Mouse (Mus musculus) gastrocnemius, adult 8-10 months (tissue): ENCODE results near the gene Tapbp. TPM values are rescaled to one million over a fixed set of nuclear protein-coding genes. Genes with fewer than 3 reads are reported as not detected.
A peak's percentile ranks its signal among the peaks of the same experiment; 100 is the strongest.
"Not testable (repeated sequence)": the region's sequence is repeated elsewhere in the genome, so short reads cannot be mapped to it uniquely, and the experiment has no call there.

Source experiments
- DNase-seq, 2 experiments: peaks; one replicate each; pipeline ENCODE4 v3.0.0; 2022; ENCODE audit warnings: low spot score in 2 of 2
- total RNA-seq, 4 experiments: library from RNA; stranded (reverse); gene quantifications; 2 replicates each; pipeline ENCODE4 v1.2.4; 2022

Gene Tapbp
- total RNA-seq, 4 experiments from 2014 or later: 35.3 to 41.1 (median 38.3) TPM

DNA sequence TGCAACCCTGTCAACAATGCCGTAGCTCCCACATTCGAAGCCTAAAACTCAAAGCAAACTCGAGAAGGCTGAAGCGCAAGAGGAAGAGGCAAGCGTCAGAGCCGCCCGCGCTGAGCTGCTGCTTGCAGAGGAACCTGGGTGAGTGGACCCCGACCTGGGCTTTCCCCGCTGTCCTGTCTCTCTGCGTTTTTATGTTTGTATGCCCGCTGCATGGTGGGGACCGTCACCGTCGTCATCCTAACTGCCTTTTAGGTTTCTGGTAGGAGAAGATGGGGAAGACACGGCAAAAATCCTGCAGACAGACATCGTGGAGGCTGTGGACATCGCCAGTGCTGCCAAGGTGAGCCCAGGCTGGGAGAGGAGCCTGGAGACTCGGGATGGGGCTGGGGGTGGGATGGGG is 25.7 kb downstream of the Tapbp start:
- DNase-seq: no peak

DNA sequence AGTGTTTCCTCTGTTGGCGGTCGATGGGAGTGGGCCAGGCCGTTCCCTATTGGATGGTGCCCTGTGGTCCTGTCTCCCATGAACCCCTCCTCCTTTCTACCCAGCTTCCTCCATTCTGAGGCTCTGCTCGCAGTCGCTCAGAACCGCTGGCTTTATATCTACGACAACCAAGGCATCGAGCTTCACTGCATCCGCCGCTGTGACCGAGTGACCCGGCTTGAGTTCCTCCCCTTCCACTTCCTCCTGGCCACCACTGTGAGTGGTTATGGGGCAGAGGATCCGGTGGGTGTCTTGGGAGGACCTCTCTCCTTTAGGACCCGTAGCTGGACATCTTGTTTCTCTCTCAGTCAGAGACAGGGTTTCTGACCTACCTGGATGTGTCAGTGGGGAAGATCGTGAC is 27.8 kb downstream of the Tapbp start:
- no peak for DNase-seq

DNA sequence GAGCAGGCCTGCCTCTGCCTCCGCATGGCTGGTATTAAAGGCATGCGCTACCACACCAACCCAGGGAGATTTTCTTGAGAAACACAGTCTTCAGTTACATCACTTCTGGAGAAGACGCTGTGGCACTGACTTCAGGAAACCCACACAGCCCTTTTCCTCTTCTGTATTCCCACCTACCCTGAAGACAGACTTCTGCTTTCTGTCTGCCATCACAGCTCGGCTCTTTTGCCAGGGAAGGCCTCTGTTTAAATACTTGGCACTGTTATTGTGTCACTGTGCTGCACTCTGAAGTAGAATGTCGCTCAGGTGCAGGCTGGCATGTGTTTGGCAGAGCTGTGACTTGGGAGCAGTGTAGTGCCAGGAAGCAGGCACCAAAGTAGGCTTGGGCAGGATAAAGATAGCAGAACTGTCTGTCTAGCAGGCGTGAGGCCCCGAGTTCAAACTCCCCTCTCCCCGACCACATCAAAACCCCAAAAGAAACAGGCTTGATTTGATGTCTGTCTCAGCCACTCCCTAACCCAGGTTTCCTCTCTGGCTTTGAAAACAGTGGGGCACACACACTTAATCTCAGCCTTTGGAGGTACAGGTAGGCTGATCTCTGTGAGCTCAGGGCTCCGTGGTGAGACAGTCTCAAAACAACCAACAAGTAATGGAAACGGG is 31.9 kb downstream of the Tapbp start:
- no peak for DNase-seq

DNA sequence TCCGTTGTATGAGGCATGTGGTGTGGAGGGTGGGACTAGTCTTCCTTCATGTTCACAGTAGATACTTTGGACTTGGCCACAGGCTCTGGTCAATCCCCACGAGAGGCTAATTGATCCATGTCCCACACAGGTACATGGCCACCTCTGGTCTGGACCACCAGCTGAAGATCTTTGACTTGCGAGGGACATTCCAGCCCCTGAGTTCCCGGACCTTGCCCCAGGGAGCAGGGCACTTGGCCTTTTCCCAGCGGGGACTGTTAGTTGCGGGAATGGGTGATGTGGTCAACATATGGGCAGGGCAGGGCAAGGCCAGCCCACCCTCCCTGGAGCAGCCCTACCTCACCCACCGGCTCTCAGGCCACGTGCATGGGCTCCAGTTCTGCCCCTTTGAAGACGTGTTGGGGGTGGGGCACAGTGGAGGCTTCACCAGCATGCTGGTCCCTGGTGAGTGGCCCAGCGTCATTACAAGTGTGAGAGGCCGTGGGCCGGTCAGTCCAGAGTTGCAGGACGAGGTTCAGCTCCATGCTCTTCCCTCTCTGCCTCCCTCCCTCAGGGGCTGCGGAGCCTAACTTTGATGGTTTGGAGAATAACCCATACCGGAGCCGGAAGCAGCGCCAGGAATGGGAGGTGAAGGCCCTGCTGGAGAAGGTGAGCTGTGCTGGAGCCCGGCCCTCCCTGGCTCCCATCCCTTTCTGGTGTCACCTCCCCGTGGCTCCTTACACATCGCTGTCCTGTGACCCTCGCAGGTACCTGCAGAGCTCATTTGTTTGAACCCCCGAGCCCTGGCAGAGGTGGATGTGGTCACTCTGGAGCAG is 32.6 kb downstream of the Tapbp start:
- no peak for DNase-seq

DNA sequence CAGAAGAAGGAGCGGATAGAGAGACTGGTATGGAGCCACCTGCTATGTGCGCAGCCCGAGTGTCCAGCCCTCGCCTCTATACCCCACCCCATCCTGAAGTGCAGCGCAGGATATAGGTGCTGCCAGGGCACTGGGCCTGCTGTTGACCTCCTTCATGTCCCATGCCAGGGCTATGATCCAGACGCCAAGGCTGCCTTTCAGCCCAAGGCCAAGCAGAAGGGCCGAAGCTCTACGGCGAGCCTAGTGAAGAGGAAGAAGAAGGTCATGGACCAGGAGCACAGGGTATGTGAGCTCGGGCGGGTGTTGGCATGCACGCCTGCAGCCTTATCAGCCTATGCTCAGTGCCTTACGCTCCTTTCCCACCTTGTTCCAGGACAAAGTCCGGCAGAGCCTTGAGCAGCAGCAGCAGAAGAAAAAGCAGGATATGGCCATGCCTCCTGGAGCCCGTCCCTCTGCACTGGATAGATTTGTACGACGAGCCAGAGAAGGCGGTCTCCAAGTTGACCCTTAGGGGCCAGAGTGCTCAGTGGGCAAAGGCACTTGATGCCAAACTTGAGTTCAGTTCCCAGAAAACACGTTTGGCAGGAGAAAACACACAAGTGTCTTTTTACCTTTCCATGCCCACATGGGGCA is 33.3 kb downstream of the Tapbp start:
- DNase-seq: no peak

DNA sequence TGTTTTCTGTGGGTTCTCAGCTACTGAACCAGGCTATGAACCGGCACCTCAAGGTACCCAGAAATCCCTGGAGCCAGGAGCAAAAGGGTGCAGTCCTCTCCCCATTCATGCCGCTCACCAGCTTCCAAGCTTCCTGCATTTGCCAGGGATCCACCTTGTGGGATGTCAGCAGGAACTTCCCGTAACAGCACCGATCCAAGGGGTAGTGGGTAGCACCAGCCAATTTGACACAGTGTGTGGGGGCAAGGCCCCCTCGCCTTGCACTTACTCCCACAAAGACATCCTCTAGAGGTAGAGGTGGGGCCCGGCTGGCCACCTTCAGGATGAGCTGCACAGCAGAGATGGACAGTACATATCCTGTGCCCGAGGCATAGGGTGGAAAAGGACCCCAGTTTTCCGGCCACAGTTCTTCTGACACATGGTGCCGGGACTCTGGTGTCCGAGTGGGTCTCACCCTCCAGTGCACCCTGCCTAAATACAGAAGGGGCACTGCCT is 34.5 kb downstream of the Tapbp start:
- DNase-seq: no peak

DNA sequence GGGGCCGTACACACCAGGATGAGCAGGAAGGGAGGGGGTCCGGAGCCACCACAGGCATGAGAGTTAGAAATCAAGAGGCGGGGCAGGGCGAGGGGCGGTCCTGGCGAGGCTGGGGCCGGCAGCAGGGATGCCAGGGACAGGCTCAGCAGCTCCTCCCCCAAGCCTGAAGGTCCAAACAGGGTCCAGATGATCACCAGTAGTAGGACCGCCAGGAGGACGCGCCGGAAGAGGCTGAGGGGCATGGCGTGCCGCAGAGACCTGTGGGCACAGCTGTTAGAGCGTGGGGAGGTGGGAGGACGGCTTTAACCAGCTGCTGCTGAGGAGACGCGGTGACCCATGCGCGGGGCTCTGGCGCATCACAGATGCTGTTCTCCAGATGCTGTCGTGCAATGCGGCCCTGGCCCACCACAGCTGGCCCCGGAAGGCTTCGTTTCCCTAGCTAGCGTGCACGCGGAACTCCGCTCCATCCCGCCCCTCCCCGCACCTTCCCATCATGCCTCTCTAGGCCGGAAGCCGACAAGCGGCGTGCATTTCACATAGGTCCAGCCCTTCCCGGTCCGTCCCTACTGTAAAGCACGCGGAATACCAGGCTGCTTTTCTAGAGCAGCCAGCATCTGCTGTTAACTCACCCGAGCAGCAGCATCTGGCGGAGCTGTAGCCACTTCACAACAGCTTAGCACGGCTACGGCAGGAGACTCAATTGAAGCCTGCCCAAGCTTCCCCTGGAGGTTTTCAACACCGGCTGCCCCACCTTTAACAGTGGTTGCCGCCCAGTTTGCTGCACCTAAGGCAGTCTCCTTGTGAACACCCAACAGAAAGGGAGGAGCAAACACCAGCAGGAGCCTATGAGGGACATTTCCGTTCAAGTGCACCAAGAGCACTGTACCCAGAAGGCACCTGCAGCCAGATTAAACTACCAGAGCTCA is 35.6 kb downstream of the Tapbp start, which contains the start of gene B3galt4:
Gene B3galt4 (minus strand): TSS at position 468 of the 926 bp plus-strand sequence.
- peak; percentile 36 to 45 for DNase-seq

DNA sequence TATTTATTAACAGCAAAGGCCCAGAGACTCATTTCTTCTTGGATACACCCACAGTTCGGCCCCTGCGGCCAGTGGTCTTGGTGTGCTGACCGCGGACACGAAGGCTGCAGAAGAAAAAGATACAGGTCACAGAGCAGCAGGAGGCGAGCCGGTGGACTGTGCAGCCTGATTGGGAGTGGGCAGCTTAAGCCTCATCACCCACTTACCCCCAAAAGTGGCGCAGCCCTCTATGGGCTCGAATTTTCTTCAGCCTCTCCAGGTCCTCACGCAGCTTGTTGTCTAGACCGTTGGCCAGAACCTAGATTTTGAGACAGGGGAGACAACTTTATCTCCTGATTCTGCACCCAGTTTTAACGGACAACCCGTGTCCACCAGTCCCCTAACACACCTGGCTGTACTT is 36.3 kb downstream of the Tapbp start:
- DNase-seq: not testable (repeated sequence)

DNA sequence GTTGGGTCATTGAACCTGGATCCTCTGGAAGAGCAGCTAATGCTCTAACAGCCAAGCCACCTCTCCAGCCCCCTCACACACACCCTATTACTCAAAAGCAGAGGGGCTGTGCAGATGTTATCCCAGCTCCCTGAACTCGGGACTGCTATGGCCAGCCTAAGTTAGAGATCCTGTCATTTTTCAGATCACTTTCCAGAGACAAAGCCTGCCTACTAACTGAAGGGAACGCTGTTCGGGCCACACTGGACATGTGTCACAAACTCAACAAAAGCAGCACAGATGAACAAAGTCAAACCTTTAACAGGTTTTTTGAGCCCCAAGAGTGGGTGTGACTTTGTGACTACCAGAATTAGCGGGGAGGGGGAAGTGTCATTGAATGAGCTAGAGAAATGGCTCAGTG is 37.2 kb downstream of the Tapbp start:
- DNase-seq: no peak

DNA sequence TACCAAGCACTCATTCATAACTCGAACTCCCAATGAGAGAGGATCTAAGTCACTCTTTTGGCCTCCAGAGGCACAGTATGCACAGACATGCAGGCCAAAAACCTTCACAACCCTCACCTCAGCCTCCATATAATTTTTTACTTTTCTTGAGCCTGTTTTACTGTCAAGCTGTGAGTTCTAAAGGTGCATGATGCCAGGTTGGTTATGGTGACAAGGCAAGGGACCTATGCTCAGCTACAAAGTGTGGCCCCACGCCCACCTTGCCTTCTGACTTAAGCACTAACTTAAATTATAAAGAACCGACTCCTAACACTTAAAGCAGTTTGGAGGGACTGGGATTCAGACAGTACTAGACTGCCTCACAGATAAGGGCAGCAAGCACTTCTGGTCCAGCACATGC is 37.6 kb downstream of the Tapbp start:
- DNase-seq: no peak

DNA sequence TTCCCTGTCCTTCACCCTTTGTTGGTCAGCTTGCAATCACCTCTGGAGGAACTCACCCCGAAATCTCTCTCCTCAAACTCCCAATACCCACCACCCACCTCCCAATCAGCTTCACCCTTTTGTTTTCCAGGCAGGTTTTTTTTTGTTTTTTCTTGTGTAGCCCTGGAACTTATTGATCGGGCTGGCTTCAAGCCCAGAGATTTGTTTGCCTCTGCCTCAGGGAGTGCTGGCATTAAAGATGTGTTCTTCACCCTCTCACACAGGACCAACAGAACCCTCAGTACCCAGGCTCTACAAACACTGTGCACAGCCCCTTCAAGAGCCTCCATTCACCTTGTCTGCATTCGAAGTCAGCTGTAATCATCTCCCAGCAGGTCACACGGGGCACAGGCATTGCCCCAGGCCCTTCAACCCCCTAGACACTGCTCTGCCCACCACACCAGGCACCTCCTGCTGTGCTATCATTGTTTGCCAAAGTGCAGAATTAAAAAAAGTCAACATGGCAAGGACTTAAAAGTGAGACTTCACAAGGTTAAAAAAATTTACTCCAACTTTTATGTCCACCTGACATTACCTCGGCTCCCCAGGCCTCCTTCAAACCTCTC is 38.4 kb downstream of the Tapbp start:
- DNase-seq: no peak

DNA sequence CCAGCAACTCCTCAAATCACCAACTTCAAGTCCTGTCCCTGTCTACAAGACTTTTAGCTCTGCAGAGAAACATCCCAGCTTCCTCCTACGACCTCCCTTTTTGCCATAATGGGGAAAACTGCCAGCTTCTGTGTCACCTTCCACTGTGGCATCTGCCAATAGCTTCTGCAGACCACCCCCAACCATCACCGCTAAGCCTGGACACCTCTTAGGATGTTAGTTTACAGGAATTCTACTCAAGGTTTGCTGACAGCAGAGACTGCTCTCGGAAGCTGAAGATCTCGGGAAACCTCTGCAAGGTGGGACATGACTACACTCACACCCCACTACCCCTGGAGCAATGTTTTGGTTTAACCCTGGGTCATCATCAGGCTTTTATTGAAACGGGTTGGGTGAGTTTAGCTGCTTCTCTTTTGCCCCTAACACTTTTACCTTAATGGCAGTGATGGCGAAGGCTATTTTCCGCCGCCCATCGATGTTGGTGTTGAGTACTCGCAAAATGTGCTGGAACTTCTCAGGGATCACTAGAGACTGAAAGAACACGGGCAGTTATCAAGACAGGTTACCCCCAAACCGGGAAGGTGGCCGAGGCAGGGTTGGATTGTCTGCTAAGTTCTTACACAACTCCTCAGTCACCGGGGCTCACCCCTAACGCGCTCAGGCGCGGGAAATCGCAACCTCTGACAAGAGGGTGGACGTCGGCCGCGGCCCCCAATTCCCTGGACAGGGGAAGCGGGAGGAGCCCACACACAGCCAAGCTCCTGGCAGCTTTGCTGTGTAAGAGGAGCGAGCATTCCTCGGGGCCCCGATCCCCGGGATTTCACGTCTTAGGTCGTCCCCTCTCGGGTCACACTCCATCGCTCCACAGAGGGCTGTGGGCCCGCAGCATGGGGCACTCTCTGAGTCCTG is 39.2 kb downstream of the Tapbp start:
- no peak for DNase-seq

DNA sequence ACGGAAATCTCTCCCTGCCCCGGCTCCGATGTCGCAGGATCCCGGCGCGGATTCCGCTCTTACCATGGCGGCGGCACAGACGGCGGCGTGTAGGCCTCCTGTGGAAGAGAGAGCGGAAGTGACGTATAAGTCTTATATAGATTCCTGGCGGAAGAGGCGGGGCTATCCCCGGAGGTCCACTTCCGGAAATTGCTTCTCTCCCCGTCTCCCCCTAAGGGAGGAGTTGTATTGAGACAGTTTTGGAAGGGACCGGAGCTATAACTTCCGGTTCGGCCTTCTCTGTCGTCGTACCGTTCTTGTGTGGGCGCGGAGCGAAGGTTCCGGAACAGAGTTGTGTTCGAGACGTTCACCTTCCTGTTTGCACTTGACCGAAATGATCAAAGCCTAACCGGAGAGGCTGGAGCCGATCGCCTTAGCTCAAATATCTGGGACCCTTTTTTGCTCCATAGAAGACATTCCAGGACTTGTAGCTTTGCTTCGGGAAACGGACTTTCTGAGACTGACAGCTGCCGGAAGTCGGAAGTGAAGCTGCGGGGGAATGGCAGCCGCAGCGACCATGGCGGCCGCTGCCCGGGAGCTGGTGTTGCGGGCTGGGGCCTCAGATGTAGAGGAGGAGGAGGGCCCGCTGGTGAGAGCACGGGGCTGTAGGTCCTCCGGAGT is 40.0 kb downstream of the Tapbp start, which contains the start of the genes Vps52 and Rps18:
Gene Vps52 (plus strand): TSS at position 258 of the 660 bp plus-strand sequence.
Gene Rps18 (minus strand): TSS at position 447 of the 660 bp plus-strand sequence.
- DNase-seq: peak; percentile 93 to 95

DNA sequence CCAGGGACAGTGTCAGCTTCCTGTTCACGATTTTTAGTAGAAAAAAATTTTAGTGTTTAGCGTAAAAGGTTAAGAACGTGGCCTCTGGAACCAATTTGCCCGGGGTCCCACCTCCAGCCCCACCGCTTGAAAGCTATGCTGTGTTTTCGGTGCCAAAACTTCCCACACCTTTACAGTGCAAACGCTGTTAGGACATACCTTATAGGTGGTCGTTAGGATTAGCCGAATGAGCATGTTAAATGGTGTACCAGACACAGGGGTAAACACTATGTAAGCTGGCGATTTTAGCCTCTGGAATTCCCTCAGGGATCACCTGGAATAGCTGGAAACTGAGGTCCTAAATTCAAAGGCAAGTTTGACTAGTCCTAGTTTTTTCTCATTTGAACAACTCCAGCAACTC is 40.6 kb downstream of the Tapbp start:
- DNase-seq: no peak

DNA sequence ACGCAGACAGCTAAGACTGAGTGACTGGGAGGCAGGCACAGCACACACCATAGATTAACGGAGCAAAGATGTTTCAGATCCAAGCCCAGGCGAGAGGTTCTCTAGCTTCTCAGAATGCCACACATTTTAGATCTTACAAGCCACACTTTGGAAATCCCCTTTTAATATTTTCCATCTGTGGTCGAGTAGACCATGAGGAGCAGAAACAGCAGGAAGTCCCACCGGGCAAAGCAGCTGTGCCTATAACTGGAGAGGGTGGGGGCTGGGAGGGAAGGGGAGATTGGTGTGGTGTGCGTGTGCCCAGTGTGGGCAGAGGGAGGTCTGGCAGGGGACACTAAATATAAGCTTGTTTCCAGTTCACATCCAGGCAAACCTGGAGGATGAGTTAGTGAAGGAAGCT is 41.8 kb downstream of the Tapbp start:
- no peak for DNase-seq

DNA sequence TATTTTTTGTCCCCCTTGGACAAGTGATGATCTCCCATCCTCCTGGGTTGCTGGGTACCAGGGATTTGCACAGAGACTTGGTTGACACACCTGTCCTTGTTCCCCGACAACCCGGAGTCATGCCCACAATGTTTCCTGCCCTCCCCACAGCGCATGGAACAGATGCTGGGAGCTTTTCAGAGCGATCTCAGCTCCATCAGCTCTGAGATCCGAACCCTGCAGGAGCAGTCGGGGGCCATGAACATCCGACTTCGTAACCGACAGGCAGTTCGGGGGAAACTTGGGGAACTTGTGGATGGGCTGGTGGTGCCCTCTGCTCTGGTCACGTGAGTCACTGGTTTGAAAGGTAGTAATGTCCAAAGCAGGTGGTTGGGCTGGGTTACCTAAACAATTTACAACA is 42.8 kb downstream of the Tapbp start:
- DNase-seq: no peak

DNA sequence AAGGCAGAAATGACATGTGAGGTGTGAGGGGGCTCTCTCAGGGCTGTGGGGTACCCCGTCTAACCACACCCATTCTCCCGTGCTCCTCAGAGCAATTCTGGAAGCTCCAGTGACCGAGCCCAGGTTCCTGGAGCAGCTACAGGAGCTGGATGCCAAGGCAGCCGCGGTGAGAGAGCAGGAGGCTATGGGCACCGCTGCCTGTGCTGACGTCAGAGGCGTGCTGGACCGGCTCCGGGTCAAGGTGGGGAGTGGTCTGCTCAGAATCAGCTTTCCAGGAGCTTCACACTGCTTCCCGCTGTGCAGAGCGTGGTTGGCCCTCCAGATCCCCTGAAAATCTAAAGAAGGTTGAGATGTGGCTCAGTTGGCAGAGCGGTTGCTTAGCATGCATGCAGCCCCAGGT is 43.4 kb downstream of the Tapbp start:
- no peak for DNase-seq

DNA sequence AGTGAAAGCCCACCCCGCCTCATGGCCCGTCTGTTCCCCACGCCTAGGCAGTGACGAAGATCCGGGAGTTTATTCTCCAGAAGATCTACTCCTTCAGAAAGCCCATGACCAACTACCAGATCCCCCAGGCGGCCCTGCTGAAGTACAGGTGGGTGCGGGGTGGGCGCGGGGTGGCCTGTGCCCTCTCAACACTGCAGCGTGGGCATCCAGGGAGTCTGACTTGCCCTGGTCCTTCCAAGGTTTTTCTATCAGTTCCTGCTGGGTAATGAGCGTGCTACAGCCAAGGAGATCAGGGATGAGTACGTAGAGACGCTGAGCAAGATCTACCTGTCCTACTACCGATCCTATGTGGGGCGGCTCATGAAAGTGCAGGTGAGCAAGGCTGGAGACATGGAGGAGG is 44.2 kb downstream of the Tapbp start:
- no peak for DNase-seq

DNA sequence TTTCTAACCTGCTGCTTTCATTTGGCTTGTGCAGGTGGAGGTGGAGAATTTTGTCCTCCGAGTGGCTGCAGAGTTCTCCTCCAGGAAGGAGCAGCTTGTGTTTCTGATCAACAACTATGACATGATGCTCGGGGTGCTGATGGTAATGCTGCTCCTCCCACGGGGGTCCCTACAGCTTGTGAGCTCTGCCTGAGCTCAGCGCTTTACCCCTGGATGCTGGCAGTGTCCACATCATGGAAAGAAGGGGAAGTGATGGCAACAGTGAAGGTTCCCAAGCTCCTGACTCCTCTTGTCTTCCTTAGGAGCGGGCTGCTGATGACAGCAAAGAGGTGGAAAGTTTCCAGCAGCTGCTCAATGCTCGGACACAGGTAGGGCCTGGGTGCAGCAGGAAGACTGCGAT is 47.2 kb downstream of the Tapbp start:
- no peak for DNase-seq
